Mouse (Mus musculus) forebrain, embryonic 16.5 days (tissue): ENCODE results near the gene Heatr9. TPM values are rescaled to one million over a fixed set of nuclear protein-coding genes. Genes with fewer than 3 reads are reported as not detected.

Source experiments
- ATAC-seq: fragments of 200-750 bp; cut with Nextera tagmentation; 2 replicates; pipeline ENCODE4 v1.8.0; 2017; ENCODE audit warnings: mild to moderate bottlenecking, moderate library complexity
- H3K27ac ChIP-seq: fragments of 300-500 bp; sonication (generic); 2 replicates; pipeline ENCODE4 v1.5.1; 2014; ENCODE audit warnings: low read length, control low read depth
- H3K27me3 ChIP-seq: fragments of 300-500 bp; sonication (generic); replicated peaks from 2 replicates; pipeline ENCODE4 v1.6.1; 2014; ENCODE audit warnings: low read length; ENCODE audit not compliant: control insufficient read depth, insufficient read depth
- H3K36me3 ChIP-seq: fragments of 300-500 bp; sonication (generic); 2 replicates; pipeline ENCODE4 v1.6.1; 2014; ENCODE audit not compliant: control insufficient read depth, insufficient read depth
- H3K4me1 ChIP-seq: fragments of 300-500 bp; sonication (generic); replicated peaks from 2 replicates; pipeline ENCODE4 v1.6.1; 2014; ENCODE audit warnings: low read length; ENCODE audit not compliant: control insufficient read depth, insufficient read depth
- H3K4me2 ChIP-seq: fragments of 300-500 bp; sonication (generic); 2 replicates; pipeline ENCODE4 v1.6.1; 2014; ENCODE audit warnings: mild to moderate bottlenecking, low read length, control low read depth
- H3K4me3 ChIP-seq: fragments of 300-500 bp; sonication (generic); replicated peaks from 2 replicates; pipeline ENCODE4 v1.5.1; 2014; ENCODE audit warnings: mild to moderate bottlenecking, low read length, control low read depth
- H3K9ac ChIP-seq: fragments of 300-500 bp; sonication (generic); replicated peaks from 2 replicates; pipeline ENCODE4 v1.6.1; 2014; ENCODE audit warnings: low read depth, low read length, control low read depth
- H3K9me3 ChIP-seq: fragments of 300-500 bp; sonication (generic); 2 replicates; pipeline ENCODE4 v1.6.1; 2016; ENCODE audit warnings: low read length; ENCODE audit not compliant: control insufficient read depth
- WGBS: fragments of 180-500 bp; shearing (Covaris S2); extraction: QIAGEN DNeasy Blood & Tissue Kit; methylation state at CpG from one replicate; pipeline ENCODE4 v1.1.7; 2014; 5-methylcytosine and 5-hydroxymethylcytosine counted together
- polyA plus RNA-seq: library from polyadenylated mRNA; unstranded; fragments of >200 nt; fragmentation: Nextera tagmentation; extraction: Ambion mirVana; gene quantifications from 2 replicates; pipeline ENCODE4 v1.2.1, GENCODE M21; 2015

Gene Heatr9
- polyA plus RNA-seq, 1 experiment from 2014 or later: not detected

- ATAC-seq: no peak
- Histone ChIP-seq H3K9me3 (no peaks in the 10 kb centered on the region), H3K9ac (peak within 1 kb of the TSS; percentile 58), H3K4me2 (peak within 1 kb of the TSS; percentile 87), H3K4me3 (peak within 1 kb of the TSS; percentile 49), H3K4me1 (peaks cover 21% of the 10 kb centered on the region), H3K27ac (no peak within 1 kb of the TSS), H3K27me3 (peaks cover 17% of the 10 kb centered on the region), H3K36me3 (no peaks in the 10 kb centered on the region)
- under 1% methylated on average over 42 of the region's 42 CpGs for WGBS
Observed at GRCm38 (mm10) chr11:83462711-83463244, 59.2 kb downstream of the Heatr9 start, which contains the start of gene Mmp28. Gene Mmp28, minus strand, starts transcription at chr11:83463071.

Other genes starting within 250 kb of the Heatr9 start
- not detected in 2 replicates for gene Slfn14, start 235.4 kb downstream of the Heatr9 start, polyA plus RNA-seq
- 122 and 125 TPM in 2 replicates for gene Ap2b1, start 223.2 kb downstream of the Heatr9 start, polyA plus RNA-seq
- gene Pex12, start 219.6 kb downstream of the Heatr9 start, polyA plus RNA-seq: 19.1 and 22.5 TPM in 2 replicates
- gene Rasl10b, start 113.0 kb downstream of the Heatr9 start, polyA plus RNA-seq: 24.7 and 31.4 TPM in 2 replicates
- gene Gas2l2, start 92.7 kb downstream of the Heatr9 start, polyA plus RNA-seq: 0.39 and 0.81 TPM in 2 replicates
- 0.26 and 1.0 TPM in 2 replicates for gene 1700020L24Rik, start 84.5 kb downstream of the Heatr9 start, polyA plus RNA-seq
- gene Mmp28, start 59.1 kb downstream of the Heatr9 start, polyA plus RNA-seq: 1.8 and 1.9 TPM in 2 replicates
- gene Taf15, start 49.1 kb downstream of the Heatr9 start, polyA plus RNA-seq: 8.8 and 17.1 TPM in 2 replicates
- 0.60 TPM in 1 of 2 replicates, not detected in the other for gene Ccl5, start 8.3 kb upstream of the Heatr9 start, polyA plus RNA-seq
- 1.9 TPM in 2 replicates for gene Ccl9, start 56.5 kb upstream of the Heatr9 start, polyA plus RNA-seq
- gene Ccl6, start 70.9 kb upstream of the Heatr9 start, polyA plus RNA-seq: 1.9 and 2.4 TPM in 2 replicates
- gene Rpl9-ps1, start 123.4 kb upstream of the Heatr9 start, polyA plus RNA-seq: not detected in 2 replicates
- 0.67 and 1.8 TPM in 2 replicates for gene Ccl3, start 127.2 kb upstream of the Heatr9 start, polyA plus RNA-seq
- 0.93 TPM in 1 of 2 replicates, not detected in the other for gene Ccl4, start 140.4 kb upstream of the Heatr9 start, polyA plus RNA-seq
- not detected in 2 replicates for gene Wfdc17, start 181.8 kb upstream of the Heatr9 start, polyA plus RNA-seq
- gene Wfdc18, start 186.8 kb upstream of the Heatr9 start, polyA plus RNA-seq: not detected in 2 replicates
- not detected in 2 replicates for gene Wfdc21, start 224.8 kb upstream of the Heatr9 start, polyA plus RNA-seq
- 34.5 and 41.0 TPM in 2 replicates for gene Heatr6, start 231.5 kb upstream of the Heatr9 start, polyA plus RNA-seq